Mouse (Mus musculus) lung, postnatal 0 days (tissue): Measurements from ENCODE around the gene Scrn3. TPM values are rescaled to one million over a fixed set of nuclear protein-coding genes. Genes with fewer than 3 reads are reported as not detected.
A peak's percentile ranks its signal among the peaks of the same experiment; 100 is the strongest.

Experiments
- ATAC-seq: fragments of 200-750 bp; cut with Nextera tagmentation; 2 replicates; pipeline ENCODE4 v1.8.0; 2017; ENCODE audit warnings: moderate library complexity
- DNase-seq: peaks from one replicate; pipeline ENCODE4 v3.0.0-alpha.2; 2016; ENCODE audit warnings: low spot score
- H3K27ac ChIP-seq: fragments of 300-500 bp; sonication (generic); 2 replicates; pipeline ENCODE4 v1.5.1; 2014; ENCODE audit warnings: antibody characterized with exemption, mild to moderate bottlenecking, low read length, mixed read lengths
- H3K27me3 ChIP-seq: fragments of 300-500 bp; sonication (generic); replicated peaks from 2 replicates; pipeline ENCODE4 v1.6.1; 2014; ENCODE audit warnings: low read length, mixed read lengths; ENCODE audit not compliant: insufficient read depth
- H3K36me3 ChIP-seq: fragments of 300-500 bp; sonication (generic); 2 replicates; pipeline ENCODE4 v1.6.1; 2014; ENCODE audit warnings: low read length, mixed read lengths; ENCODE audit not compliant: insufficient read depth
- H3K4me1 ChIP-seq: fragments of 300-500 bp; sonication (generic); 2 replicates; pipeline ENCODE4 v1.6.1; 2014; ENCODE audit warnings: antibody characterized with exemption, low read depth, low read length, mixed read lengths; ENCODE audit not compliant: insufficient read depth
- H3K4me2 ChIP-seq: fragments of 300-500 bp; sonication (generic); replicated peaks from 2 replicates; pipeline ENCODE4 v1.6.1; 2014; ENCODE audit warnings: low read depth, mild to moderate bottlenecking, low read length, moderate library complexity, mixed read lengths
- H3K4me3 ChIP-seq: fragments of 300-500 bp; sonication (generic); 2 replicates; pipeline ENCODE4 v1.5.1; 2014; ENCODE audit warnings: low read depth, low read length
- H3K9ac ChIP-seq: fragments of 300-500 bp; sonication (generic); replicated peaks from 2 replicates; pipeline ENCODE4 v1.6.1; 2014; ENCODE audit warnings: low read depth, mild to moderate bottlenecking
- H3K9me3 ChIP-seq: fragments of 300-500 bp; sonication (generic); 2 replicates; pipeline ENCODE4 v1.6.1; 2016; ENCODE audit warnings: low read length, mixed read lengths
- CTCF ChIP-seq: IDR thresholded peaks from 2 replicates; pipeline ENCODE4 v1.5.1; 2016; ENCODE audit warnings: antibody characterized with exemption, mild to moderate bottlenecking
- EP300 ChIP-seq: IDR thresholded peaks from 2 replicates; pipeline ENCODE4 v1.6.1; 2016; ENCODE audit warnings: antibody characterized with exemption, mild to moderate bottlenecking, control low read depth
- WGBS: fragments of 180-500 bp; shearing (Covaris S2); extraction: QIAGEN DNeasy Blood & Tissue Kit; methylation state at CpG from one replicate; pipeline ENCODE4 v1.1.7; 2014; 5-methylcytosine and 5-hydroxymethylcytosine counted together
- polyA plus RNA-seq: library from polyadenylated mRNA; unstranded; fragments of >200 nt; fragmentation: Nextera tagmentation; extraction: Ambion mirVana; gene quantifications from 2 replicates; pipeline ENCODE4 v1.2.1, GENCODE M21; 2015

Gene Scrn3
- polyA plus RNA-seq, 1 experiment from 2014 or later, result 10.9 TPM

GRCm38 (mm10) chr2:73302722-73303121 lies 9.7 kb upstream of the Scrn3 start:
- Histone ChIP-seq H3K9me3 (no peaks in the 10 kb centered on the region), H3K9ac (no peak overlapping the region), H3K27ac (no peak overlapping the region), H3K4me2 (no peak overlapping the region), H3K4me3 (no peak overlapping the region), H3K4me1 (no peaks in the 10 kb centered on the region), H3K36me3 (peaks cover 11% of the 10 kb centered on the region; the same call in 1 of the 2 replicates), H3K27me3 (no peaks in the 10 kb centered on the region)
- TF ChIP-seq EP300 (no peak), CTCF (no peak)
- WGBS, result 96% methylated on average over 9 of the region's 9 CpGs
- ATAC-seq (no peak), DNase-seq (no peak)

- Histone ChIP-seq H3K4me3 (no peak overlapping the region), H3K27me3 (no peaks in the 10 kb centered on the region), H3K36me3 (peaks cover 11% of the 10 kb centered on the region; the same call in 1 of the 2 replicates), H3K4me1 (no peaks in the 10 kb centered on the region), H3K9ac (no peak overlapping the region), H3K27ac (no peak overlapping the region), H3K9me3 (no peaks in the 10 kb centered on the region), H3K4me2 (no peak overlapping the region)
- ATAC-seq (no peak), DNase-seq (no peak)
- TF ChIP-seq EP300 (no peak), CTCF (no peak)
- 89% methylated on average over 5 of the region's 5 CpGs for WGBS
Measured at GRCm38 (mm10) chr2:73304506-73304905, 7.9 kb upstream of the Scrn3 start.

- Histone ChIP-seq H3K27ac (no peak overlapping the region), H3K4me1 (no peaks in the 10 kb centered on the region), H3K9ac (no peak overlapping the region), H3K27me3 (no peaks in the 10 kb centered on the region), H3K4me2 (no peak overlapping the region), H3K4me3 (no peak overlapping the region), H3K9me3 (no peaks in the 10 kb centered on the region), H3K36me3 (peaks cover 20% of the 10 kb centered on the region; the same call in 1 of the 2 replicates)
- TF ChIP-seq CTCF, result no peak
- TF ChIP-seq EP300, result no peak
- DNase-seq, result no peak
- 93% methylated on average over 7 of the region's 7 CpGs for WGBS
- no peak for ATAC-seq
Measured at GRCm38 (mm10) chr2:73306006-73306405, 6.4 kb upstream of the Scrn3 start.

- Histone ChIP-seq H3K4me2 (peak overlapping the region; percentile 59), H3K9me3 (no peaks in the 10 kb centered on the region), H3K4me1 (peaks cover 3% of the 10 kb centered on the region; the same call in 1 of the 2 replicates), H3K27me3 (no peaks in the 10 kb centered on the region), H3K27ac (peak overlapping the region; percentile 74), H3K4me3 (peak overlapping the region; percentile 75), H3K36me3 (peaks cover 9% of the 10 kb centered on the region; the same call in 1 of the 2 replicates), H3K9ac (peak overlapping the region; percentile 45; the same call in 1 of the 2 replicates)
- WGBS, result 12% methylated on average over 14 of the region's 14 CpGs
- TF ChIP-seq EP300 (no peak), CTCF (no peak)
- DNase-seq, result peak; percentile 48
- ATAC-seq, result peak; percentile 47
Measured at GRCm38 (mm10) chr2:73313117-73313501, 708 bp downstream of the Scrn3 start.

- H3K27ac ChIP-seq, result no peak overlapping the region
- H3K27me3 ChIP-seq, result no peaks in the 10 kb centered on the region
- no peaks in the 10 kb centered on the region for H3K9me3 ChIP-seq
- DNase-seq (no peak), ATAC-seq (no peak)
- no peak overlapping the region for H3K9ac ChIP-seq
- peaks cover 9% of the 10 kb centered on the region; the same call in 1 of the 2 replicates for H3K36me3 ChIP-seq
- H3K4me1 ChIP-seq, result peaks cover 3% of the 10 kb centered on the region; the same call in 1 of the 2 replicates
- H3K4me2 ChIP-seq, result no peak overlapping the region
- 90% methylated on average over 3 of the region's 3 CpGs for WGBS
- TF ChIP-seq EP300 (no peak), CTCF (no peak)
- H3K4me3 ChIP-seq, result no peak overlapping the region
Measured at GRCm38 (mm10) chr2:73314311-73314710, 1.9 kb downstream of the Scrn3 start.

- no peak for DNase-seq
- H3K9ac ChIP-seq, result no peak overlapping the region
- H3K9me3 ChIP-seq, result no peaks in the 10 kb centered on the region
- H3K36me3 ChIP-seq, result no peaks in the 10 kb centered on the region
- ATAC-seq, result no peak
- TF ChIP-seq EP300, result no peak
- TF ChIP-seq CTCF, result no peak
- 87% methylated on average over 9 of the region's 9 CpGs for WGBS
- no peak overlapping the region for H3K27ac ChIP-seq
- H3K4me3 ChIP-seq, result no peak overlapping the region
- H3K4me1 ChIP-seq, result no peaks in the 10 kb centered on the region
- H3K4me2 ChIP-seq, result no peak overlapping the region
- H3K27me3 ChIP-seq, result no peaks in the 10 kb centered on the region
Measured at GRCm38 (mm10) chr2:73317426-73317825, 5.0 kb downstream of the Scrn3 start.

- no peak overlapping the region for H3K27ac ChIP-seq
- no peak overlapping the region for H3K9ac ChIP-seq
- no peaks in the 10 kb centered on the region for H3K9me3 ChIP-seq
- 79% methylated on average over 5 of the region's 5 CpGs for WGBS
- H3K4me2 ChIP-seq, result no peak overlapping the region
- no peak for ATAC-seq
- no peak overlapping the region for H3K4me3 ChIP-seq
- TF ChIP-seq EP300 (no peak), CTCF (no peak)
- H3K4me1 ChIP-seq, result no peaks in the 10 kb centered on the region
- DNase-seq, result no peak
- no peaks in the 10 kb centered on the region for H3K27me3 ChIP-seq
- no peaks in the 10 kb centered on the region for H3K36me3 ChIP-seq
Measured at GRCm38 (mm10) chr2:73319218-73319617, 6.8 kb downstream of the Scrn3 start.
